Mouse (Mus musculus) skeletal muscle tissue, adult 2 months (tissue): ENCODE results near the gene Fam122c.
A peak's percentile ranks its signal among the peaks of the same experiment; 100 is the strongest.

Source experiments
- DNase-seq: peaks from one replicate; pipeline ENCODE4 v3.0.0-alpha.2; 2012; ENCODE audit warnings: low read depth, low spot score

The Fam122c gene

DNA sequence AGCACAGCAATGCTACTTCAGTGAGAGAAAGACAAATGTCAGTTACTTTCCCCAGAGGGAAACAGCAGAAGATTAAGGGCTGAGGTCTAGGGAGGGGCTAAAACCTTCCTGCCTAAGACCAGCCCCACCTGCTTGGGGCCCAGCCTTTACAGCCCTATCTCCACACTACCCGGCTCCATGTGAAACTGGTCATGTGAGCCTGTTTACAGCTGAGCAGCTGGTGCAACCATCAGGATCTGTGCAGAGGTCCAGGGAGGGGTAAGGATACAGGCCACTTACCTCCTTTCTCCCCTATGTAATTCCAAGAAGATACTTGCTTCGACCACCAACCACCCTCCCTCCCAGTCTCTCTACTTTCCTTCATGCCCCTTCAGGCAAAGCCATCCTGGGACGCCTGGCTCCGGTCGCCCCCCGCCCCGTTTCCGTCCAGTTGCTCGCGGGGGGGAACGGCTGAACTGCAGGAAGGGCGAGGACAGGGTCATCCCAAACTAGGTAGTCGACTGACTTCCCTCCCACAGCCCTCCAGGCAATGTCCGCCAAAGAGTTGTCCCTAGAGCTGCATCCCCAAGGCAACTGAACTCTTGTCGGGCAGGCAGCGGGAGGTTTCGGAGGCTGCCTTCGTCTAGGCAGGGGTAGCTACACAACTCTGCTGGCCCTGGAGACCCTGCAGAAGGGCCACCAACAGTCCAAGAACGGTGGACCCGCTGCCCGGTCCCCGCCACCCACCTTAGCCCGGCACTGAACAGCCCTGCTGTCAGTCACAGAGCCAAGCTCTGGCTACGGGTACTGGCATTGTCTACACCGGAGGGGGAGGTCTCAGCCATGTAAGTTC, 96.5 kb downstream of the Fam122c start:
- peak; percentile 44 for DNase-seq

DNA sequence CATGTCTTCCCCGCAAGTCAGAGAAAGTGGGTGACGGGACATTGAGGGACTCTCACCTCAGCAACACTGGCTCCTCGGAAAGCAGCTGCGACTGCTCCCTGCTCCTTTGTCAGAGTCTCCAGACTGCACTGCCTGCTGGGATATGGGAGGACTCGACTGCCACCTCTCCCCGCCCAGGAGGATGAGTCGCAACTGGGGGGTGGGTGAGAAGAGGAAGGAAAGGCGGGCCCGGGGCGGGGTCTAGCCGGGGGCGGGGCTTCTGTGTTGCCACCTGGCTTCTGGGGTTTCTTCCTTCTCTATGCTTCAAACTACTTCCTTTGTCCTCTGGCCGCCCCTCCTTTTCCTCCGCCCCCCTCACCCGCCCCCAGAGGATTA, 97.1 kb downstream of the Fam122c start, which contains the start of gene Mospd1:
TSS of gene Mospd1 (minus strand) at position 137 of the 375 bp plus-strand sequence.
- peak; percentile 80 for DNase-seq
